Mouse (Mus musculus) hindbrain, embryonic 10.5 days (tissue): ENCODE data around the gene Mertk. TPM values are rescaled to one million over a fixed set of nuclear protein-coding genes. Genes with fewer than 3 reads are reported as not detected.

ENCODE experiments used
- DNase-seq: peaks from one replicate; pipeline ENCODE4 v3.0.0-alpha.2; 2017; ENCODE audit warnings: low spot score
- H3K27ac ChIP-seq: fragments of 300-500 bp; sonication (generic); 2 replicates; pipeline ENCODE4 v1.5.1; 2016; ENCODE audit warnings: mild to moderate bottlenecking, moderate library complexity
- H3K27me3 ChIP-seq: fragments of 300-500 bp; sonication (generic); 2 replicates; pipeline ENCODE4 v1.6.1; 2016; ENCODE audit warnings: mild to moderate bottlenecking; ENCODE audit not compliant: poor library complexity, insufficient read depth, severe bottlenecking
- H3K36me3 ChIP-seq: fragments of 300-500 bp; sonication (generic); 2 replicates; pipeline ENCODE4 v1.6.1; 2016; ENCODE audit warnings: mild to moderate bottlenecking, moderate library complexity
- H3K4me1 ChIP-seq: fragments of 300-500 bp; sonication (generic); replicated peaks from 2 replicates; pipeline ENCODE4 v1.6.1; 2016; ENCODE audit warnings: mild to moderate bottlenecking
- H3K4me3 ChIP-seq: fragments of 300-500 bp; sonication (generic); 2 replicates; pipeline ENCODE4 v1.5.1; 2016; ENCODE audit warnings: mild to moderate bottlenecking, moderate library complexity
- H3K9me3 ChIP-seq: fragments of 300-500 bp; sonication (generic); 2 replicates; pipeline ENCODE4 v1.6.1; 2016; ENCODE audit warnings: mild to moderate bottlenecking, moderate library complexity
- WGBS: fragments of 180-500 bp; shearing (Covaris S2); methylation state at CpG from one replicate; pipeline ENCODE4 v1.1.7; 2016; 5-methylcytosine and 5-hydroxymethylcytosine counted together
- polyA plus RNA-seq: library from polyadenylated mRNA; unstranded; fragments of >200 nt; fragmentation: Nextera tagmentation; extraction: Ambion mirVana; gene quantifications from 2 replicates; pipeline ENCODE4 v1.2.1, GENCODE M21; 2016

Gene Mertk
- polyA plus RNA-seq, 1 experiment from 2014 or later = 3.4 TPM

GRCm38 (mm10) chr2:128786341-128786740 is 87.6 kb downstream of the Mertk start:
- Histone ChIP-seq H3K36me3 (0 out of 2 replicates have a peak, but pooled peaks cover 4% of the 10 kb centered on the region), H3K27me3 (no peaks in the 10 kb centered on the region), H3K27ac (peak overlapping the region; percentile 62), H3K4me1 (peaks cover 10% of the 10 kb centered on the region), H3K9me3 (no peaks in the 10 kb centered on the region), H3K4me3 (no peak overlapping the region)
- no peak for DNase-seq
- 53% methylated on average over 5 of the region's 5 CpGs for WGBS

- H3K4me1 ChIP-seq = peaks cover 10% of the 10 kb centered on the region
- 58% methylated on average over 1 of the region's 1 CpGs for WGBS
- H3K4me3 ChIP-seq = no peak overlapping the region
- H3K36me3 ChIP-seq = 0 out of 2 replicates have a peak, but pooled peaks cover 4% of the 10 kb centered on the region
- H3K27me3 ChIP-seq = no peaks in the 10 kb centered on the region
- no peak for DNase-seq
- peak overlapping the region; percentile 62; the same call in 1 of the 2 replicates for H3K27ac ChIP-seq
- no peaks in the 10 kb centered on the region for H3K9me3 ChIP-seq
Observed at GRCm38 (mm10) chr2:128786795-128787194, 88.0 kb downstream of the Mertk start.

- Histone ChIP-seq H3K27ac (no peak overlapping the region), H3K4me1 (peaks cover 10% of the 10 kb centered on the region), H3K9me3 (no peaks in the 10 kb centered on the region), H3K36me3 (0 out of 2 replicates have a peak, but pooled peaks cover 7% of the 10 kb centered on the region), H3K4me3 (no peak overlapping the region), H3K27me3 (no peaks in the 10 kb centered on the region)
- no peak for DNase-seq
- WGBS = 94% methylated on average over 3 of the region's 3 CpGs
Observed at GRCm38 (mm10) chr2:128787805-128788204, 89.0 kb downstream of the Mertk start.

GRCm38 (mm10) chr2:128790875-128791614 is 92.3 kb downstream of the Mertk start:
- H3K4me1 ChIP-seq = peaks cover 17% of the 10 kb centered on the region
- no peaks in the 10 kb centered on the region for H3K27me3 ChIP-seq
- H3K9me3 ChIP-seq = no peaks in the 10 kb centered on the region
- no peak for DNase-seq
- H3K27ac ChIP-seq = no peak overlapping the region
- WGBS = 88% methylated on average over 11 of the region's 11 CpGs
- no peak overlapping the region for H3K4me3 ChIP-seq
- H3K36me3 ChIP-seq = peaks cover 8% of the 10 kb centered on the region

- no peak overlapping the region for H3K4me3 ChIP-seq
- peaks cover 8% of the 10 kb centered on the region; the same call in 1 of the 2 replicates for H3K4me1 ChIP-seq
- H3K27ac ChIP-seq = no peak overlapping the region
- H3K36me3 ChIP-seq = peaks cover 8% of the 10 kb centered on the region
- 70% methylated on average over 6 of the region's 6 CpGs for WGBS
- no peak for DNase-seq
- no peaks in the 10 kb centered on the region for H3K9me3 ChIP-seq
- no peaks in the 10 kb centered on the region for H3K27me3 ChIP-seq
Observed at GRCm38 (mm10) chr2:128793958-128794357, 95.2 kb downstream of the Mertk start.

- Histone ChIP-seq H3K27ac (no peak overlapping the region), H3K9me3 (no peaks in the 10 kb centered on the region), H3K27me3 (no peaks in the 10 kb centered on the region), H3K36me3 (peaks cover 19% of the 10 kb centered on the region), H3K4me1 (peaks cover 8% of the 10 kb centered on the region; the same call in 1 of the 2 replicates), H3K4me3 (no peak overlapping the region)
- WGBS = 76% methylated on average over 6 of the region's 6 CpGs
- DNase-seq = no peak
Observed at GRCm38 (mm10) chr2:128796463-128796862, 97.7 kb downstream of the Mertk start.

GRCm38 (mm10) chr2:128803441-128803840 is 104.7 kb downstream of the Mertk start:
- DNase-seq = no peak
- Histone ChIP-seq H3K4me3 (no peak overlapping the region), H3K36me3 (peaks cover 18% of the 10 kb centered on the region), H3K27me3 (no peaks in the 10 kb centered on the region), H3K27ac (no peak overlapping the region), H3K9me3 (no peaks in the 10 kb centered on the region), H3K4me1 (no peaks in the 10 kb centered on the region)
- WGBS = 89% methylated on average over 4 of the region's 4 CpGs

- Histone ChIP-seq H3K27ac (no peak overlapping the region), H3K27me3 (no peaks in the 10 kb centered on the region), H3K4me1 (no peaks in the 10 kb centered on the region), H3K9me3 (no peaks in the 10 kb centered on the region), H3K36me3 (peaks cover 12% of the 10 kb centered on the region), H3K4me3 (no peak overlapping the region)
- no peak for DNase-seq
- 75% methylated on average over 4 of the region's 4 CpGs for WGBS
Observed at GRCm38 (mm10) chr2:128805341-128805740, 106.6 kb downstream of the Mertk start.

GRCm38 (mm10) chr2:128806561-128806960 is 107.8 kb downstream of the Mertk start:
- no peaks in the 10 kb centered on the region for H3K9me3 ChIP-seq
- 81% methylated on average over 8 of the region's 8 CpGs for WGBS
- DNase-seq = no peak

GRCm38 (mm10) chr2:128812761-128813160 is 114.0 kb downstream of the Mertk start:
- 29% methylated on average over 2 of the region's 2 CpGs for WGBS
- Histone ChIP-seq H3K4me1 (peaks cover 6% of the 10 kb centered on the region; the same call in 1 of the 2 replicates), H3K4me3 (no peak overlapping the region), H3K9me3 (no peaks in the 10 kb centered on the region), H3K36me3 (no peaks in the 10 kb centered on the region), H3K27me3 (no peaks in the 10 kb centered on the region), H3K27ac (no peak overlapping the region)
- no peak for DNase-seq

More at GRCm38 (mm10) chr2:128806561-128806960, 107.8 kb downstream of the Mertk start:
- H3K27ac ChIP-seq = no peak overlapping the region
- no peak overlapping the region for H3K4me3 ChIP-seq
- H3K27me3 ChIP-seq = no peaks in the 10 kb centered on the region
- H3K36me3 ChIP-seq = peaks cover 6% of the 10 kb centered on the region
- no peaks in the 10 kb centered on the region for H3K4me1 ChIP-seq

GRCm38 (mm10) chr2:128816311-128816710 is 117.6 kb downstream of the Mertk start:
- Histone ChIP-seq H3K27me3 (no peaks in the 10 kb centered on the region), H3K4me1 (peaks cover 21% of the 10 kb centered on the region), H3K9me3 (no peaks in the 10 kb centered on the region), H3K27ac (no peak overlapping the region), H3K4me3 (no peak overlapping the region), H3K36me3 (no peaks in the 10 kb centered on the region)
- 76% methylated on average over 1 of the region's 1 CpGs for WGBS
- no peak for DNase-seq

GRCm38 (mm10) chr2:128816916-128817315 is 118.2 kb downstream of the Mertk start:
- Histone ChIP-seq H3K27me3 (no peaks in the 10 kb centered on the region), H3K4me1 (peaks cover 27% of the 10 kb centered on the region), H3K4me3 (peak overlapping the region; percentile 84), H3K36me3 (no peaks in the 10 kb centered on the region), H3K27ac (no peak overlapping the region), H3K9me3 (no peaks in the 10 kb centered on the region)
- whole genome bisulfite sequencing = 54% methylated on average over 6 of the region's 6 CpGs
- DNase-seq = no peak

- no peak for DNase-seq
- peak overlapping the region; percentile 84 for H3K4me3 ChIP-seq
- peak overlapping the region; percentile 96 for H3K27ac ChIP-seq
- no peaks in the 10 kb centered on the region for H3K36me3 ChIP-seq
- H3K27me3 ChIP-seq = no peaks in the 10 kb centered on the region
- H3K4me1 ChIP-seq = peaks cover 27% of the 10 kb centered on the region
- no peaks in the 10 kb centered on the region for H3K9me3 ChIP-seq
- WGBS = 2% methylated on average over 7 of the region's 7 CpGs
Observed at GRCm38 (mm10) chr2:128817387-128817785, 118.6 kb downstream of the Mertk start.
